Mouse (Mus musculus) liver, embryonic 14.5 days (tissue): ENCODE data around the gene Phldb2.

Source experiments
- CTCF ChIP-seq: IDR thresholded peaks from 2 replicates; pipeline ENCODE4 v1.5.1; 2016; ENCODE audit warnings: antibody characterized with exemption, low read depth, control low read depth
- EP300 ChIP-seq: IDR thresholded peaks from 2 replicates; pipeline ENCODE4 v1.6.1; 2016; ENCODE audit warnings: antibody characterized with exemption, low read depth

GRCm38 (mm10) chr16:45800406-45800805 lies 153.0 kb downstream of the Phldb2 start:
- no peak for TF ChIP-seq CTCF
- TF ChIP-seq EP300 = no peak
